Mouse (Mus musculus): ENCODE data around the gene Clasp1. TPM values are rescaled to one million over a fixed set of nuclear protein-coding genes. Genes with fewer than 3 reads are reported as not detected.
A peak's percentile ranks its signal among the peaks of the same experiment; 100 is the strongest.

The Clasp1 gene
- total and polyA plus RNA-seq, 3 experiments: 13.9 to 21.3 TPM; not detected in 1

DNA sequence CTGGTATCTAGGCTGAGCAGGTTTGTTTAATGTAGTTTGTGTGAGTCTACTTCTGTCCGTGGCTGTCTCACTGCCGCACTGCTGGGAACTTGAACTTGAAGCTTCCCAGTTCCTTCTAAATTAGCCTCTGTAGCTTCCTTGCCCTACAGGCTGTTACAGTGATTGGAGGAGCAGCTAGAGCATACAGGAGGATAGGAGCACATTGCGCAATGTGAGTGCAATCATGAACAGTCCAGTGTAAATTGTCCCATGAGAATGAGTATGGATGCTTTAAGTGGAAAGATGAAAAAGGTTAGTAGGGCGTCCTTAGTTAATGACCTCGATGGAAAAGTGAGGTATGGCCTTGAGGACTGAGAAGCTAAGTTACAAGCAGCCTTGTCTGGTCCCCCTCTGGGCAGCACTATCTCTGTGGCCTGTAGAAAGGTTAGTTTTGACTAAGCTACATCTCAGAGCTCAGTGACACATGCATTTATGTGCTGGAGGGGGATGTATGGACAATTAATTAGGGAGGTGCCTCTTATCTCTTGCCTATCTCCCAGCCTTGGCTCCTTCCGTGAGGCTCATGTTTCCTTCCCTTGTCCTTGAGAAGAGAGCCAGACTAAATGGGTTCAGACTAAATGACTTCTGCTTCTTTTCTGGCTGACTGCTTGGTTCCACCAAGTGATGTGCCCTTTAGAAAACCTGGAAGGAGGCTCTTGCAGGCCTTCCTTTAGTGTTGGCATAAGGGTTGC, 39.7 kb downstream of the Clasp1 start:
- Histone ChIP-seq H3K36me3 (ENCODE audit: control insufficient read depth in 1 of 2, insufficient read depth in 2 of 2, low read length in 2 of 2) (peaks cover 3 to 17% of the 10 kb centered on the region in 2 experiments), H3K79me2 (ENCODE audit: control insufficient read depth, insufficient read depth, low read length, poor library complexity) (peaks cover 24% of the 10 kb centered on the region), H3K27ac (ENCODE audit: control insufficient read depth, low read depth, low read length) (0 out of 2 replicates have a peak overlapping the region, but pooled peaks have one; percentile 20), H3K4me1 (ENCODE audit: control insufficient read depth in 1 of 2, insufficient read depth in 2 of 2, low read length in 2 of 2) (peaks cover 0 to 9% of the 10 kb centered on the region in 2 experiments), H3K4me3 (ENCODE audit: control insufficient read depth in 1 of 2, insufficient read depth in 1 of 2, low read depth in 2 of 2, low read length in 2 of 2) (no peak overlapping the region), H3K27me3 (ENCODE audit: control insufficient read depth in 1 of 2, insufficient read depth in 2 of 2, low read length in 2 of 2) (no peaks in the 10 kb centered on the region), H3K9ac (ENCODE audit: control insufficient read depth, low read depth, low read length, poor library complexity, severe bottlenecking) (no peak overlapping the region), H3K9me3 (replicated peaks; ENCODE audit: insufficient read depth, low read length) (no peaks in the 10 kb centered on the region)
- DNase-seq (ENCODE audit: low read depth, low spot score): peak; percentile 59
- TF ChIP-seq MAFK (IDR thresholded peaks at IDR 0.05; ENCODE audit: borderline replicate concordance, low read depth, low read length): no peak
- TF ChIP-seq JUND (IDR thresholded peaks at IDR 0.05; ENCODE audit: low read depth, low read length): no peak
- peak in 1 of 2 experiments; percentile 18; a peak in 1 of 4 replicates for TF ChIP-seq EP300 (IDR thresholded peaks at IDR 0.05; ENCODE audit: low read depth in 1 of 2, low read length in 2 of 2)
- peak; percentile 70 for TF ChIP-seq GATA1 (IDR thresholded peaks at IDR 0.05; ENCODE audit: low read depth, low read length)
- TF ChIP-seq USF1 (IDR thresholded peaks at IDR 0.05; ENCODE audit: low read depth, low read length): no peak
- TF ChIP-seq UBTF (IDR thresholded peaks at IDR 0.05; ENCODE audit: borderline replicate concordance, insufficient read depth, low read depth, low read length): no peak

DNA sequence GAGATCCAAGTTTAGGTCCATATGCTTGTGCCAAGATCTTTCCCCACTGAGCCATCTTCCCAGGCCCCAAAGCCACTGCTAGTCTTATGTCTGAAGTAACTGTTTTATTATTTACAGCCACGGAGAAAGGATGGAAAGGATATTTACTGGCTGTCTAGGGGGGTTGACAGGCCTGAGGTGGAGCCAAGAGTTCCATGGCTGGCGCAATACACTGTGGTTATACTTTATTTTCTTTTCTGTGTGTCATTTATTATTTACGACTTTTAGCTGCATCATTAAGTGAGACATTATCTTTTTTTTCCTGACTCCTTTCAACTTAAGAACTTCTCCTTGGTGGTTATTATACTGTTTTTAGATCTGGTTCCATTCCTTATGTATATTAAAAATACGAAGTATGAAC, 42.7 kb downstream of the Clasp1 start:
- peaks cover 27% of the 10 kb centered on the region for H3K79me2 ChIP-seq (ENCODE audit: control insufficient read depth, insufficient read depth, low read length, poor library complexity)
- DNase-seq (ENCODE audit: low read depth, low spot score): no peak
- H3K4me1 ChIP-seq (ENCODE audit: control insufficient read depth in 1 of 2, insufficient read depth in 2 of 2, low read length in 2 of 2): peaks cover 0 to 9% of the 10 kb centered on the region in 2 experiments
- no peak overlapping the region for H3K9ac ChIP-seq (ENCODE audit: control insufficient read depth, low read depth, low read length, poor library complexity, severe bottlenecking)
- H3K4me3 ChIP-seq (ENCODE audit: control insufficient read depth in 1 of 2, insufficient read depth in 1 of 2, low read depth in 2 of 2, low read length in 2 of 2): no peak overlapping the region
- no peak overlapping the region for H3K27ac ChIP-seq (ENCODE audit: control insufficient read depth, low read depth, low read length)
- no peaks in the 10 kb centered on the region for H3K27me3 ChIP-seq (ENCODE audit: control insufficient read depth in 1 of 2, insufficient read depth in 2 of 2, low read length in 2 of 2)
- TF ChIP-seq NRF1 (IDR thresholded peaks at IDR 0.05; ENCODE audit: insufficient read depth, low read depth, low read length, poor library complexity, severe bottlenecking) (no peak), UBTF (IDR thresholded peaks at IDR 0.05; ENCODE audit: borderline replicate concordance, insufficient read depth, low read depth, low read length) (no peak), TCF12 (IDR thresholded peaks at IDR 0.05; ENCODE audit: low read depth, low read length) (no peak), JUND (IDR thresholded peaks at IDR 0.05; ENCODE audit: low read depth, low read length) (no peak), TBP (IDR thresholded peaks at IDR 0.05; ENCODE audit: low read depth, low read length) (no peak), SIN3A (IDR thresholded peaks at IDR 0.05; ENCODE audit: low read length) (no peak)
- H3K9me3 ChIP-seq (replicated peaks; ENCODE audit: insufficient read depth, low read length): no peaks in the 10 kb centered on the region
- peaks cover 2 to 17% of the 10 kb centered on the region in 2 experiments for H3K36me3 ChIP-seq (ENCODE audit: control insufficient read depth in 1 of 2, insufficient read depth in 2 of 2, low read length in 2 of 2)

DNA sequence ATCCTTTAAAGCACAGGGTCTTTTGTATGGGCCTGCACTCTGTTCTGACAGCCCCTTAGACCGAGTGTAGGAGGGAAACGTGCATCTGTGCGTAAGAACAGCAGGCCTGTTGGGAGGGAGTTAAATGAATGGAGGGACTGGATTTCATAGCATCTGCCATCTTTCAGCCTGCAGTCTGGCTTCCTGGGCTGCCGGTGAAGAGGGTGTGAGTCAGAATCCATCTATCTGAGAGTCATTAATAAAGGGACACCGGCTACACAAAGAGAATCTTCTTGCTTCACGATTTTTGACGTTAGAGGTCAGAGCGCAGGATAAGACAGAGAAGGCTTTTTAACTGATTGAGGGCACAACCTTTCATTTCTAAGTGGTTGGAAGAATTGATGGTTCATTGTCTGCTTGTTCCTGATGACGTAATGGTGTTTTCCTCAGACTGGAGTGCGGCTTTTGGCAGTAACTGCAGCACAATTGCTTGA, 46.2 kb downstream of the Clasp1 start:
- H3K9me3 ChIP-seq (replicated peaks; ENCODE audit: insufficient read depth, low read length): no peaks in the 10 kb centered on the region
- H3K27me3 ChIP-seq (ENCODE audit: control insufficient read depth in 1 of 2, insufficient read depth in 2 of 2, low read length in 2 of 2): no peaks in the 10 kb centered on the region
- H3K4me3 ChIP-seq (ENCODE audit: control insufficient read depth in 1 of 2, insufficient read depth in 1 of 2, low read depth in 2 of 2, low read length in 2 of 2): no peak overlapping the region
- no peaks in the 10 kb centered on the region; a peak in 1 of 4 replicates for H3K4me1 ChIP-seq (ENCODE audit: control insufficient read depth in 1 of 2, insufficient read depth in 2 of 2, low read length in 2 of 2)
- TF ChIP-seq SMC3 (IDR thresholded peaks at IDR 0.05; ENCODE audit: low read depth, low read length) (no peak), NRF1 (IDR thresholded peaks at IDR 0.05; ENCODE audit: insufficient read depth, low read depth, low read length, poor library complexity, severe bottlenecking) (no peak), JUND (IDR thresholded peaks at IDR 0.05; ENCODE audit: low read depth, low read length) (no peak), TAL1 (IDR thresholded peaks at IDR 0.05; ENCODE audit: low read length) (no peak), CHD1 (IDR thresholded peaks at IDR 0.05; ENCODE audit: low read depth, low read length) (no peak), MAFK (IDR thresholded peaks at IDR 0.05; ENCODE audit: borderline replicate concordance, low read depth, low read length) (no peak), SIN3A (IDR thresholded peaks at IDR 0.05; ENCODE audit: low read length) (no peak), ELF1 (IDR thresholded peaks at IDR 0.05; ENCODE audit: low read depth, low read length) (no peak), TCF12 (IDR thresholded peaks at IDR 0.05; ENCODE audit: low read depth, low read length) (no peak), GABPA (IDR thresholded peaks at IDR 0.05; ENCODE audit: low read depth, low read length) (no peak)
- no peak overlapping the region for H3K9ac ChIP-seq (ENCODE audit: control insufficient read depth, low read depth, low read length, poor library complexity, severe bottlenecking)
- peaks cover 21% of the 10 kb centered on the region for H3K79me2 ChIP-seq (ENCODE audit: control insufficient read depth, insufficient read depth, low read length, poor library complexity)
- peaks cover 0 to 2% of the 10 kb centered on the region in 2 experiments; a peak in 2 of 4 replicates for H3K36me3 ChIP-seq (ENCODE audit: control insufficient read depth in 1 of 2, insufficient read depth in 2 of 2, low read length in 2 of 2)
- no peak for DNase-seq (ENCODE audit: low read depth, low spot score)
- H3K27ac ChIP-seq (ENCODE audit: control insufficient read depth, low read depth, low read length): no peak overlapping the region

Measured in MEL (cell line).